Mouse (Mus musculus) naive thymus-derived CD4-positive, alpha-beta T cell, adult 2 months (primary cell): ENCODE results near the gene Gm10697.
"Not testable (repeated sequence)": the region's sequence is repeated elsewhere in the genome, so short reads cannot be mapped to it uniquely, and the experiment has no call there.

Experiments used
- DNase-seq: peaks from one replicate; pipeline ENCODE4 v3.0.0-alpha.2; 2011; ENCODE audit warnings: low read depth

Gm10697 gene

GRCm38 (mm10) chr3:94072544-94072943 lies at the start of gene Gm10697:
Gene Gm10697, minus strand, starts transcription at chr3:94072644.
- DNase-seq = not testable (repeated sequence)

- DNase-seq = not testable (repeated sequence)
These were observed 42.6 kb upstream of the Gm10697 start for GRCm38 (mm10) chr3:94115071-94115470.

- DNase-seq = not testable (repeated sequence)
These were observed 17.7 kb downstream of the Gm10697 start, which contains the start of gene Gm9125 for GRCm38 (mm10) chr3:94054785-94055184. Gene Gm9125, minus strand, starts transcription at chr3:94054885.

- DNase-seq = not testable (repeated sequence)
These were observed 22.8 kb downstream of the Gm10697 start for GRCm38 (mm10) chr3:94049566-94050121.

- DNase-seq = not testable (repeated sequence)
These were observed 34.2 kb downstream of the Gm10697 start for GRCm38 (mm10) chr3:94038241-94038640.

- DNase-seq = not testable (repeated sequence)
These were observed 38.0 kb downstream of the Gm10697 start for GRCm38 (mm10) chr3:94034400-94034799.
